ENCODE assay signal across 18 mouse cellular contexts in the genomic region with DNA sequence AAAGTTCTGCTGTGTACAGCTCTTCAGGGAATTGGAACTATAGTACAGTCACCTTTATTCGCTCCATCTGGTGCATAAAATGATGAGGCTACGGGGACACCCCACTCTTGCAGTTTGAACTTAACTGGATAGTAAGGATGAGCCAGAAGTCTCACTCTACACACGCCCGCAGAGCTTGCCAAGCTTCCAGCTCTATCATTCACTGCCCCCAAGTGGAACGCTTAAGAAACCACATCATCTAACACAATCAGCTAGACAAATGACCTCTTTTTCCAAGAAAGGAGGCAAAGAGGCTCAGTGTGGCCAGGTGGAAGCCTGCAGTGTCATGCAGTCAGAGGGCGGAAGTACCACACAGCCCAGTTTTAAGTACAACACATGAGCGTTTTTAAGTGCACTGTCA.
"Had no signal": no experiment of that assay in that cellular context is flagged by ENCODE, and none has a peak within 500 bp of the region (broad histone marks: within the 10 kb centered on the region; RNA-seq: fewer than 3 reads in every experiment).

No protein-coding gene starts in this region.

- H3K4me3 ChIP-seq: liver, embryonic 13.5 days; midbrain, embryonic 12.5 days; midbrain, embryonic 15.5 days; myocyte; neural tube, embryonic 13.5 days; stomach, embryonic 15.5 days had no signal

- H3K27ac ChIP-seq: kidney, postnatal 0 days; liver, embryonic 13.5 days; midbrain, embryonic 12.5 days; midbrain, embryonic 15.5 days; neural tube, embryonic 13.5 days; stomach, embryonic 15.5 days had no signal

- DNase-seq: kidney, adult 2 months; kidney, postnatal 25 days; liver, embryonic 13.5 days; lung, adult 2 months; lung, postnatal 14 days; lung, postnatal 4 days; retina, postnatal 1 day; right cerebral cortex, postnatal 25 days; spleen, adult 18-20 months; thymus, adult 18-20 months; thymus, postnatal 14 days; thymus, postnatal 4 days had no signal
